Mouse (Mus musculus): Measurements from ENCODE around the gene Gm773. TPM values are rescaled to one million over a fixed set of nuclear protein-coding genes. Genes with fewer than 3 reads are reported as not detected.
"Not testable (repeated sequence)": the region's sequence is repeated elsewhere in the genome, so short reads cannot be mapped to it uniquely, and the experiment has no call there.

The Gm773 gene
- total RNA-seq (2018; cell fraction: chromatin; rRNA removed): not detected
- total RNA-seq (2018; cell fraction: cytosol; rRNA removed): not detected
- not detected for total RNA-seq (2018; cell fraction: nucleus; rRNA removed)
- not detected in 3 replicates for polyA plus RNA-seq (2018)

- Histone ChIP-seq H3K4me3 (ENCODE audit: inconsistent target) (no peak within 1 kb of the TSS), H3K27ac (no peak within 1 kb of the TSS), H3K36me3 (ENCODE audit: inconsistent target) (no peaks in the 10 kb centered on the region), H3K79me2 (ENCODE audit: inconsistent target) (no peaks in the 10 kb centered on the region)
- 90% methylated on average over 8 of the region's 8 CpGs for WGBS (ENCODE audit: missing documents)
Observed at GRCm38 (mm10) chrX:56212771-56213170, at the start of gene Gm773. Gene Gm773 (minus strand): TSS chrX:56212881.

- no CpG with 5 or more reads among the region's 1 CpGs for WGBS (ENCODE audit: missing documents)
Observed at GRCm38 (mm10) chrX:56186449-56186848, 26.2 kb downstream of the Gm773 start.

GRCm38 (mm10) chrX:56151396-56151795 lies 61.3 kb downstream of the Gm773 start:
- no peaks in the 10 kb centered on the region for H3K36me3 ChIP-seq (ENCODE audit: inconsistent target)
- H3K79me2 ChIP-seq (ENCODE audit: inconsistent target): no peaks in the 10 kb centered on the region
- no peak overlapping the region for H3K27ac ChIP-seq
- no peak overlapping the region for H3K4me3 ChIP-seq (ENCODE audit: inconsistent target)
- WGBS (ENCODE audit: missing documents): 100% methylated on average over 2 of the region's 2 CpGs

More at GRCm38 (mm10) chrX:56186449-56186848, 26.2 kb downstream of the Gm773 start:
- not testable (repeated sequence) for H3K36me3 ChIP-seq (ENCODE audit: inconsistent target); H3K4me3 ChIP-seq (ENCODE audit: inconsistent target); H3K79me2 ChIP-seq (ENCODE audit: inconsistent target); H3K27ac ChIP-seq

Other genes starting within 250 kb of the Gm773 start
- gene 3830403N18Rik, start 76.3 kb downstream of the Gm773 start, polyA plus RNA-seq (2018): 1.3 to 3.3 TPM (median 3.2 TPM) in 3 replicates
- gene Zfp449, start 133.5 kb upstream of the Gm773 start, polyA plus RNA-seq (2018): 2.1 to 3.6 TPM (median 2.5 TPM) in 3 replicates
- gene Smim10l2a, start 161.7 kb upstream of the Gm773 start, polyA plus RNA-seq (2018): 0.39 to 0.54 TPM (median 0.40 TPM) in 3 replicates
- gene Gm2174, start 235.1 kb upstream of the Gm773 start, polyA plus RNA-seq (2018): 1.2 to 1.3 TPM in 2 of 3 replicates, not detected in the other
- gene Ints6l, start 242.0 kb upstream of the Gm773 start, polyA plus RNA-seq (2018): 31.9 to 44.9 TPM (median 33.0 TPM) in 3 replicates

Measured in macrophage (primary cell).